Mouse (Mus musculus) right cerebral cortex, postnatal 25 days (tissue): ENCODE results near the gene Stil.

ENCODE experiments used
- DNase-seq: peaks from one replicate; pipeline ENCODE4 v3.0.0; 2022

Gene Stil

DNA sequence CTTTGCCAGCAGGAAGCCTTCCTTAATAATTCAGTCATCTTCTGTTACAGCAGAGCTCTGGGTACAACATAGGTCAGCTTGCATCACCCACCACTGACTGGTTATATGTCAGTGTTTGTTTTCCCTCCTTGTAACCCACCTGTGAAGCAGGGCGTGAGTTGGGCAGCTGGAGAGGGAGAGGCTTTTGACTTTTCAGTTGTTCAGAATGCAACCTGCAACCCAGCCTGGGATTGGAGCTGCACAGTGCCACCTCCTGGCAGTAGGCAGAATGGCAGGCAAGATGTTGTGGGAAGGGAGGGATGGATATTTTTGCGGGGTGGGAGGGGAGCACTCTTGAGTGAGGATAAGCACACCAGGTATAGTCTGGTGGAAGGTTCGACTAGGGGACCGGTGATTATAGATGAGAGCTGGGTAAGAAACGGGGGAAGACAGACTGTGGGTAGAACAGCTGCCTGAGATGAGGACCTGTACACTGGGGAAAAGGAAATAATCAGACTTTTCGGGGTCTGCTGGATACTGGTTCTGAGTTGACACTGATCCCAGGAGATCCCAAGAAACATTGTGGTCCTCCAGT lies 85.7 kb downstream of the Stil start:
- peak; percentile 47 for DNase-seq

DNA sequence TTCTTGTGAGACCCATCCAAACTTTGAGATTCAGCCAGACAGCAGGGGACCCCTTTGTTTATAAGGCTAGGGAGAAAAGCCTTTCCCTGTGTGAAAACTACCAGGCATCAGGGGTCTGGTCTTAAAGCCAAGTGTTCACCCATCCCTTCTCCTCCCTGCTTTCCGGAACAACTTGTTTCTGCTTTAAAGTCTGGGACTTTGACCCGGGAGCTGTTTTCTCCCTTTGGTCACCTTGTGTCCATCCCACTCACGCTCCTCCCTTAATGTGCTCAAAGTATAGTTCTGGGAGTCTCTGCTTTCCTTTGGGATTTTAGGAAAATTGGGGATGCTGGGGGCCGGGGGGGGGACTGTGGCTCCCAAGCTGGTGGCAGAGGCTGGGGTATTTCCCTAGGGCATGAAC lies 86.3 kb downstream of the Stil start:
- no peak for DNase-seq

DNA sequence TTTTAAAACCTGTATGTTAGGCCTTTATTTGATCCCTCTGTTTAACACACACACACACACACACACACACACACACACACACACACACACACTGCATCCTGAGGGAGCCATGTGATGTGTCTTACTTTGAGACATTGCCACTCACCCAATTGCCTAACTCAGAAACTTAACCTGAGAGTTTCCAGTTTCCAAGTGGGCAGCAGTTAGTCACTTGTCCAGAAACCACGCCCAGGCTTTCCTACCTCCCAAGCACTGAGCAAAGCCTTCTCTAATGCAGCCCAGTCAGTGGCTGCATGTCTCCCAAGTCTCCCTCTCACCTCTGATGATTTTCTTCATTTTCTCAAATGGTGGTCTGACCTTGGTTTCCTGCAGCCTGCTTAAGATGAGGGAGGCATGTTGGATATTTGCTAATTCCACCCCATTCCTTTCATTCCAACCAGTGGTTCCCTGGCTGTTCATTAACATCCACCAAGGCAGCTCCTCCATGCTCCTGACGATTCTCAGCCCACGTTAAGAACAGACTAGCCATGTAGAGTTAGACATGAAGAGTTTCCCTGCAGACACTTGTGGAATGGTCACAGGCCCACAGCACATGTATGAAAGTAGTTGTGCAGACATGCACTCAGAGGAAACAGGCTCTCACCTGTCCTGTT lies 86.9 kb downstream of the Stil start:
- no peak for DNase-seq

DNA sequence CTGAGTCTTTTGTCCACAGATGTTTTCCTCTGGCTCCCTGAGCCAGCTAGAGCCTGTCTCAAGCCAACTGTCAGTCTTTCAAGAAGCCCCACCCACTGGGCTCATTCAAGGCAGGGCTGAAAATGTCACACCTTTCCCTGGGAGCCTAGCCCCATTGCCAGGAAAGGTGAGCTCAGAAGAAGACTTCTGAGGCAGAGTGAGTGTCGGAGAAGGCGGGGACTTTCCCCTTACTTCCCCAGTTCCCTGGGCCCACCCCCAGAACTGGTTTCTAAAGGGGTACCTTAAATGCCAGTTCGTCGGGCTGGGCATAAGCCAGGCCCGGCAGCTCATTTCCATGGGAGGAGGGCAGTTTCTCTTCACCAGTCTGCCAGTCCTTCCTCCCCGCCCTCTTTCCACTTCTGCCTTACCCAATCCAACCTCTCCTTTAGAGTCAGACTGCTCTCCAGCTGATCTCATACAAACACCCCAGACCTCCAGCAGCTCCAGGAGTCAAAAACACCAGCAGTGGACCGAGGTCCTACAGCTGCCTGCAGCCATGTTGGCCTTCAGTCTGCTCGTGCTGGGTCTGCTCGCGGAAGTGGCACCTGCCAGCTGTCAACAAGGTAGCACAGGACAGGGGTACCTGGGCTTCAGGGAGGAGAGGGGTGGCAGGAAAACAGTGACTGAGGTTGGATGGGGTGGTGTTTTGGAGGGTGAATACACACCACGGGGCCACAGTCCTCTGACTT lies 88.8 kb downstream of the Stil start, which contains the start of gene Pdzk1ip1:
Gene Pdzk1ip1 (plus strand): TSS at position 98 of the 728 bp plus-strand sequence.
- DNase-seq = no peak

DNA sequence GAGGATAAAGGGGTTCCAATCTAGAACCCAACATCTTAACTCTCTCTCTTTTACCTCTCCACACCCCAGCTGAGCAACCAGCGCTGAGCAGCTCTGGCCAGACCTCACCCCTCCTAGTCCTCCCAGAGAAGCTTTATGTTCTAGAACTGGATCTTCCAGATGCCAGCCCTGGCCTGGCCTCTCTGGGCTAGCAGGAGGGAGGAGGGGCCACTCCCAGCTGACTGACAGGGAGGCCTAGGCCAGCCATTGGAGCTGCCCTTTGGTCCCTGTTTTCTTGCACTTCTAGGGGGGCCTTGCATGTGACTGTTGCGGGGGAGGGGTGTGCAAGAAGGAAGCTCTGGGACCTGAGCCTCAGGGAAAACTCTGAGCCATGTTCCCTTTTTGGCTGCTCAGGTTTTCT lies 90.6 kb downstream of the Stil start:
- DNase-seq = no peak

DNA sequence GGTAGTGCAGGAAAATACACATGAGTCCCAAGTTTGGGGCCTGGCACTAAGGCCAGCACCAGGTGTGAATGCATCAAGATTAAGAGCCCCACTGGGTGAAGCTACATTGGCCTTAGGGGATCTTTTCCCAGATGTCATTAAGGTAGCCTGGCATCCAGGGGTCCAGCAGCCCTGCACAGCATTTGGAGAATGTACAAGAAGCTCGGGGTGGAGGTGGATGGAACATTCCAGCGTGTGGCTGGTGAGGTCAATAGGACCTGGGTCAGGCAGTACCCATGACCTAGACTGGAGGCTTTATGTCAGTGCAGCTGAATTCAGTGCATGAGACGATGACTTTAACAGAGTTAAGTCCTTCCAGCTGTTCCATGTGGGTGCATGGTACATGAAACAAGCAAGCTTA lies 91.8 kb downstream of the Stil start:
- no peak for DNase-seq
